8 mouse cellular contexts compared by ENCODE assay signal in the genomic region with DNA sequence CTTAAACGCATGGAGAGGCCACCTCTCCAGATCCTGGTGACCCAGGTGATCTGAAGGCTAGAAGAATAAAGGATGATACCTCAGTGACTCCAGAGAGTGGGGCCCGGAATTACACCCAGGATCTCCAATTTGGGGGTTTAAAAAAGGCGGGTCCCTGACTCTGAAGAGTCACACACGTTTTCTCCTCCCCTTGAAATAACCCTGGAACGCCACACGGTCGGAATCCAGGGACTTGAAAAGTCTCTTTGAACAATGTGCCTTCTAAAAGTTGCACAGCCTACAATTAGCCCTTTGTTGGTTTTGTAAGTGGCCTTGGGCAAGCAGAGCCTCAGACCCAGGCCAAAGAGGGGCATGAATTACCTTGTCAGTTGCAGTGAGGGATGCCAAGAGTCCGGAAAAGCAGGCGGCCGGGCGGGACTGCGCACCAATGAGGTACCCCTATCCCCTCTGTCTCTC. TPM values are rescaled to one million over a fixed set of nuclear protein-coding genes. Genes with fewer than 3 reads are reported as not detected.
DNase-seq lines count a peak whose midpoint lies in the region; ATAC-seq lines count a peak whose summit lies in the region.

No protein-coding gene starts in this region.

- H3K9me3 ChIP-seq in kidney, embryonic 14.5 days (ENCODE audit: control insufficient read depth, low read length), result no peaks in the 10 kb centered on the region
- no peaks in the 10 kb centered on the region for H3K9me3 ChIP-seq in hindbrain, embryonic 11.5 days (ENCODE audit: control insufficient read depth, low read length)
- H3K9me3 ChIP-seq in midbrain, embryonic 14.5 days (ENCODE audit: control insufficient read depth, low read length), result no peaks in the 10 kb centered on the region

- ATAC-seq in kidney, embryonic 14.5 days (ENCODE audit: low FRiP score, low TSS enrichment), result peak; percentile 1; the same call in 1 of the 2 replicates
- ATAC-seq in hindbrain, embryonic 11.5 days (ENCODE audit: low FRiP score), result no peak; the same call in 1 of the 2 replicates
- ATAC-seq in midbrain, embryonic 14.5 days (ENCODE audit: low FRiP score, low TSS enrichment), result no peak

- H3K9ac ChIP-seq in kidney, embryonic 14.5 days (ENCODE audit: low read depth, low read length), result peak overlapping the region; percentile 73
- H3K9ac ChIP-seq in hindbrain, embryonic 11.5 days (ENCODE audit: low read depth, low read length), result peak overlapping the region; percentile 74
- peak overlapping the region; percentile 69 for H3K9ac ChIP-seq in midbrain, embryonic 14.5 days (replicated peaks; ENCODE audit: low read length)

- WGBS in kidney, embryonic 14.5 days, result under 1% methylated on average over 12 of the region's 12 CpGs
- WGBS in hindbrain, embryonic 11.5 days, result 0% methylated on average over 12 of the region's 12 CpGs
- WGBS in midbrain, embryonic 14.5 days, result under 1% methylated on average over 12 of the region's 12 CpGs

- H3K4me2 ChIP-seq in kidney, embryonic 14.5 days (replicated peaks; ENCODE audit: low read depth, low read length), result peak overlapping the region; percentile 55
- peak overlapping the region; percentile 96 for H3K4me2 ChIP-seq in hindbrain, embryonic 11.5 days (replicated peaks; ENCODE audit: low read depth, low read length)
- H3K4me2 ChIP-seq in midbrain, embryonic 14.5 days (ENCODE audit: low read length), result peak overlapping the region; percentile 95

- intact Hi-C loops in gastrocnemius, postnatal 36 days (cut with DNase I), result loop anchor here (2.0 to 10.0 kb wide), 4 partner anchors 55 to 183 kb away; no protein-coding TSS in a partner anchor

- H3K27me3 ChIP-seq in kidney, embryonic 14.5 days (ENCODE audit: control insufficient read depth, insufficient read depth, low read length), result no peaks in the 10 kb centered on the region
- H3K27me3 ChIP-seq in hindbrain, embryonic 11.5 days (ENCODE audit: control insufficient read depth, insufficient read depth, low read length), result no peaks in the 10 kb centered on the region
- H3K27me3 ChIP-seq in midbrain, embryonic 14.5 days (ENCODE audit: control insufficient read depth, insufficient read depth, low read length), result peaks cover 8% of the 10 kb centered on the region; the same call in 1 of the 2 replicates

- peak overlapping the region; percentile 61 for H3K4me3 ChIP-seq in kidney, embryonic 14.5 days (ENCODE audit: low read length)
- H3K4me3 ChIP-seq in brown adipose tissue, adult 24 weeks (ENCODE audit: insufficient read depth, low read depth, low read length), result peak overlapping the region; percentile 97
- peak overlapping the region; percentile 67 for H3K4me3 ChIP-seq in hindbrain, embryonic 11.5 days (ENCODE audit: low read depth, low read length)
- peak overlapping the region; percentile 70 for H3K4me3 ChIP-seq in midbrain, embryonic 14.5 days (replicated peaks; ENCODE audit: low read depth, low read length)

- no peaks in the 10 kb centered on the region for H3K36me3 ChIP-seq in kidney, embryonic 14.5 days (ENCODE audit: control insufficient read depth, insufficient read depth, low read length)
- no peaks in the 10 kb centered on the region for H3K36me3 ChIP-seq in hindbrain, embryonic 11.5 days (ENCODE audit: control insufficient read depth, insufficient read depth, low read length)
- H3K36me3 ChIP-seq in midbrain, embryonic 14.5 days (ENCODE audit: control insufficient read depth, insufficient read depth, low read length), result no peaks in the 10 kb centered on the region

- DNase-seq in kidney, adult 11 months, result no peak
- no peak for DNase-seq in hindbrain, embryonic 11.5 days (ENCODE audit: low spot score)
- DNase-seq in midbrain, embryonic 14.5 days, result no peak
- no peak for DNase-seq in urinary bladder, postnatal 36 days (ENCODE audit: low spot score in 2 of 2)
- no peak for DNase-seq in T-cell, adult 2 months (ENCODE audit: low spot score)
- no peak for DNase-seq in gastrocnemius, postnatal 36 days

- 0 out of 2 replicates have a peak, but pooled peaks cover 5% of the 10 kb centered on the region for H3K4me1 ChIP-seq in kidney, embryonic 14.5 days (ENCODE audit: control insufficient read depth, insufficient read depth, low read length)
- peaks cover 5% of the 10 kb centered on the region for H3K4me1 ChIP-seq in brown adipose tissue, adult 24 weeks (ENCODE audit: control insufficient read depth, insufficient read depth, insufficient read length, low read length)
- H3K4me1 ChIP-seq in hindbrain, embryonic 11.5 days (replicated peaks; ENCODE audit: control insufficient read depth, insufficient read depth, low read length), result peaks cover 2% of the 10 kb centered on the region; the same call in 1 of the 2 replicates
- H3K4me1 ChIP-seq in midbrain, embryonic 14.5 days (ENCODE audit: control insufficient read depth, insufficient read depth, low read length), result peaks cover 9% of the 10 kb centered on the region

- H3K27ac ChIP-seq in kidney, embryonic 14.5 days (ENCODE audit: low read depth, low read length), result peak overlapping the region; percentile 92; the same call in 1 of the 2 replicates
- peak overlapping the region; percentile 54 for H3K27ac ChIP-seq in brown adipose tissue, adult 24 weeks (replicated peaks; ENCODE audit: low read depth, low read length)
- H3K27ac ChIP-seq in hindbrain, embryonic 11.5 days (ENCODE audit: low read depth, low read length), result no peak overlapping the region
- no peak overlapping the region for H3K27ac ChIP-seq in midbrain, embryonic 14.5 days (replicated peaks; ENCODE audit: low read depth, low read length)

RNA-seq across cellular contexts. Expression of gene Utrn, which starts 1.4 kb away (rescaled TPM):
- 46.2 and 91.4 TPM in 2 replicates for polyA plus RNA-seq in kidney, embryonic 14.5 days (2014; fragmentation: Nextera tagmentation; extraction: Ambion mirVana)
- polyA plus RNA-seq in brown adipose tissue, adult 24 weeks (2012; ENCODE audit: insufficient read depth, insufficient read length, missing spikeins), result 27.9 and 42.7 TPM in 2 replicates
- polyA plus RNA-seq in hindbrain, embryonic 11.5 days (2014; fragmentation: Nextera tagmentation; extraction: Ambion mirVana), result 40.2 and 54.7 TPM in 2 replicates
- polyA plus RNA-seq in midbrain, embryonic 14.5 days (2014; fragmentation: Nextera tagmentation; extraction: Ambion mirVana), result 10.6 and 19.1 TPM in 2 replicates
- total RNA-seq in gastrocnemius, postnatal 36 days (2021), result 10 to 100 TPM; 21.8 to 21.9 TPM

Comparison
In these comparisons a context has a peak if more than half of its experiments do, and no peak if none do; other contexts are left out.
1. H3K27ac ChIP-seq: peak in kidney, embryonic 14.5 days (single experiment) and brown adipose tissue, adult 24 weeks (single experiment); none in hindbrain, embryonic 11.5 days (single experiment) and midbrain, embryonic 14.5 days (single experiment).
2. Peak in every context shown above with its lines, with median percentiles within 50 percentile points of each other: H3K4me2 ChIP-seq, H3K4me3 ChIP-seq and H3K9ac ChIP-seq.